Mouse (Mus musculus) embryo, embryonic 10.5 days (tissue): Measurements from ENCODE around the gene D11Wsu47e.

Experiments used
- DNase-seq: peaks from one replicate; pipeline ENCODE4 v3.0.0-alpha.2; 2015; ENCODE audit warnings: low spot score

Gene D11Wsu47e

GRCm38 (mm10) chr11:113736848-113737552 lies 52.8 kb downstream of the D11Wsu47e start:
- no peak for DNase-seq

- DNase-seq = no peak
Observed at GRCm38 (mm10) chr11:113737553-113737854, 53.3 kb downstream of the D11Wsu47e start.

GRCm38 (mm10) chr11:113737912-113738311 lies 53.7 kb downstream of the D11Wsu47e start:
- no peak for DNase-seq

GRCm38 (mm10) chr11:113739213-113739612 lies 55.0 kb downstream of the D11Wsu47e start:
- no peak for DNase-seq

DNA sequence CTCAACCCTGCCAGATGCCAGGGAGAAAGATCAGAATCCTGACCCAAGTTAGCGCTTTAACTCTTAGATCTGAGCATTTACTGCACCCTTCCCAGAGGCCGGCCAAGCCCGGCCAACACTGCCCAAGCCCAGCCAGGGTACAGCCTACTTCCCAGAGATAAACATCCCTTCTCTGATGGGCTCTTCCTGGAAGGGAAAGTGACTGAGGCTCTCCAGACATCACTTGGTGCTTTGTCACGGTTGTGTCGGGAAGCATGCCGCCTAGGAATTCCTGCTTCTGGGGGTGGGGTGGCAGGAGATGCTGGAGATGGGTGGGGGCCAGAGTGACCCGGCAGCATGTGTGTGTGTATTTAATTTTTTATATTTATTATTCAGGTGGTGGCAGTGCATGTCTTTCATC lies 55.9 kb downstream of the D11Wsu47e start:
- DNase-seq = no peak

GRCm38 (mm10) chr11:113742998-113743397 lies 58.8 kb downstream of the D11Wsu47e start:
- DNase-seq = no peak
